Mouse (Mus musculus): ENCODE results near the gene St14.
"Not testable (repeated sequence)": the region's sequence is repeated elsewhere in the genome, so short reads cannot be mapped to it uniquely, and the experiment has no call there.

St14 gene

DNA sequence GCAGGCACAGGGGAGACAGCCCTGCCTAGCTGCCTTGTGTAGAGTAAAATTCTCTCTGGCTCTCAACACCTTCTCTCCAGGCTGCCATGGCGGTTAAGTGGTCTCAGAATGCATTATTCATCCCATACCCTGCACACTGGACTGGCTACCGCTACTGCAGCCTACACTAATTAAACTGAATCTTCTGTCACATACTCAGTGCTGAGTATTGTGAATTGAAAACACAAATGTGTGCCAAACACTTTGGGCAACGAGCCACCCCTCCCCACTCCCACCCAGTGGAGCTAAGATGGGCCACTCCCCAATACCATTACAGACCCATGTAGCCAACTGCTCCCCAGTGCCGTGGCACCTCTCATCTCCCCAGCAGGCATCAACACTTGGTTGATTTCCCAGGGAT lies 44.2 kb downstream of the St14 start:
- DNase-seq (ENCODE audit: extremely low spot score, low read depth, low spot score): no peak

GRCm38 (mm10) chr9:31086754-31087145 lies 44.9 kb downstream of the St14 start:
- DNase-seq (ENCODE audit: extremely low spot score, low read depth, low spot score): no peak

DNA sequence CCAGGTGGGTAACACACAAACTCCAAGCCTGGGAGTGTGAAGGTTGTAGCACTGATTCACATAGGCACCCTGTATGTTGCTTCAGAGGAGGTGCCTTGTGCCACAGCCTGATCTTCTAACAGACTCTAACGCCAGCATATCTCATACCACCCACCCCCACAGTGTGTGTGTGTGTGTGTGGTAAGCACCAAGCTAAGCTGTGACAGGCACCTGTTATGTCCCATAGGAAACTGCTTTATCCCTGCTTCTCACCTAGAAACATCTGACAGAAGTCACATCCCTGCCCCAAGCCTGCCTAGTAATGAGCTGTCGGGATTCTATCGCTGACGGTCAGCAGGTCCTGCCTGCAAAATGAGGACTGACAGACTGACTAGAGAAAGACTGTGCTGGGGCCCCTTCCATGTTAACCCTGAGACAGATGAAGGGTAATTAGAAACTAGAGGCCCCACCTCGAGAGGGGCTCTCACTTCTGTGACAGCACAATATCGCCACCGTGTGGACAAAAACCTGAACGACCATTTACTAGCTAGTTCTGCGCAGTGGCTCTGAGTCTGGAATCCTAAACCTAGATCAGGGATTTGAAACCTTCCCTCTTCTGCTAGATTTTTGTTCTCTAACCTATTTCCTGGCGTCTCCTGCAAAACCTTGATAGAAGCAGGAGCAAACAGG lies 45.4 kb downstream of the St14 start:
- DNase-seq (ENCODE audit: extremely low spot score, low read depth, low spot score): peak; percentile 68

- DNase-seq (ENCODE audit: extremely low spot score, low read depth, low spot score): no peak
Measured at GRCm38 (mm10) chr9:31085556-31085955, 46.1 kb downstream of the St14 start.

- DNase-seq (ENCODE audit: extremely low spot score, low read depth, low spot score): no peak
Measured at GRCm38 (mm10) chr9:31082771-31083170, 48.9 kb downstream of the St14 start.

DNA sequence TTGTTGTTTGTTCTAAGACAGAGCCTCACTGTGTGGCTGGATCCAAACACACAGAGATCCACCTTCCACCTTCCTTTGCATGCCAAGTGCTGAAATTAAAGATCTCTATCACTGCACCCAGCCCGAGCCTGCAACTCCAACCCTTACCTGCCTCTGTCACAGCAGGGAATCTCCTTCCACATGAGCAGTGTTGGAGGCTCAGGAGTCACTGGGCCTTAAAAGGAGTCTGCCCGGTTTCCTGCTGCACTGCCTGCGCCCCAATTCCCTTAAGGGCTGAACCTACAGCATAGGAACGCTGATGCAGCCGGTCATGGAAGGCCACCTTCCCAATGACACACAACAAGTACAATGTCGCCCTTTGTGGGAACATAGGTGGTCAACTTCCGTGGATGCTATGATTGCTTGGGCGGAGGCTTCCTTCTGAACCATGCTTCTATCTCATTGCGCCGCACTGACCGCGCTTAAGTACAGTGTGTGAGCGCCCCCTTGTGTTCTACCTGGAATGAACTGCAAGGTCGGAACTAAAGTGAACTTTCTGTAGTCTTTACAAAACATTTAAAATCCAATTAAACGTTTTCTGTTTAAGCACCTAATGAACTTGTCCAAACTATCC lies 49.5 kb downstream of the St14 start:
- peak; percentile 57 for DNase-seq (ENCODE audit: extremely low spot score, low read depth, low spot score)

- no peak for DNase-seq (ENCODE audit: extremely low spot score, low read depth, low spot score)
Measured at GRCm38 (mm10) chr9:31080726-31081125, 50.9 kb downstream of the St14 start.

GRCm38 (mm10) chr9:31074836-31075235 lies 56.8 kb downstream of the St14 start:
- DNase-seq (ENCODE audit: extremely low spot score, low read depth, low spot score): no peak

DNA sequence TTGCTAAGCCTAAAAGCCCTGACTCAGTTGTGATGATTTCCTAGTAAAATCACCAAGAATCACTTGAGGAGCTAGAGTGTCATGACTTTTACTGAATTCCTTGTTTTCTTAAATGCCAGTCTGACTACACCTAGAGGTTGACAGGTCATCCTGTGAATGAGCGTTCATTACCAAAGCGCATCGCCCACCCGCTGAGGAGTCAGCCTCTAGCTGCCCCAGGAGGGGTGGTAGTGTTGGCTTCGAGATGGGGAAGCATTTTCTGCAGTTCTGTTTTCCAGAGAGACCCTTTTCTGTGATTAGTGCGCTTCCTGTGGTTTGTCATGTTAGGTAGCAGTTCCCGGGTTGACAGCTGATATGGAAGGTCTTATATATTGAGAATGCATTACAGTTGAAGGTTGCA lies 57.9 kb downstream of the St14 start:
- DNase-seq (ENCODE audit: extremely low spot score, low read depth, low spot score): no peak

DNA sequence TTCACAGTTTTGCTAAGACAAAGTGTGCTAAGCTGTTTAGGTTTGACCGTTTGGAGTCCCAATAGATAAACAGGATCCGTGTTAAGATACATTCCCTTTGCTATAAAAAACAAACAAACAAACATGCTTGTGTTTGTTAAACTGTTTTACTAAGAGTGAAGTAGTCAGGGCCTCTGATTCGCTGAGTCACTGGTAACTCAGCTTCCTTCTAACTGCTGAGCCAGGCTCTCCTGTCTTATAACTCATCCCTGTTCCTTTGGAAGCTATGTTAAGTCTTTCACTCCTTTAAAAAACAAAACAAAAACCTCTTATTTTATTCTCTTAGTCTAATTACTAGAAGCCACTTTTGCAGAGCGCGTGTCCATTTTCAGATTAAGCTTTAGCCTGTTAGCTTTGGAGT lies 59.4 kb downstream of the St14 start:
- DNase-seq (ENCODE audit: extremely low spot score, low read depth, low spot score): no peak

DNA sequence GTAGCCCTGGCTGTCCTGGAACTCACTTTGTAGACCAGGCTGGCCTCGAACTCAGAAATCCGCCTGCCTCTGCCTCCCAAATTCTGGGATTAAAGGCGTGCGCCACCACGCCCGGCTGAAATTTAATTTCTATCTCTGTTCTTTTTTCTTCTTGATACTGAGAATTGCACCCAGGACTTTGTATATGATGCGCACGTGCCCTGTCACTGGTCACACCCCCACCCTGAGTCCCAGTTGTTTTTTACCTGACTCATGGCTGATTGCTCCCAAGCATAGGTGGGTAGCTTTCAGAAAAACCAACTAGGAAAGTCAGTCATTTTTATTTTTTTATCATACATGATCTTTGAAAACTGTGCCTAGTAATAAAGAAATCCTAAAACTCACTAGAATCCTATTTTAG lies 60.9 kb downstream of the St14 start:
- no peak for DNase-seq (ENCODE audit: extremely low spot score, low read depth, low spot score)

- DNase-seq (ENCODE audit: extremely low spot score, low read depth, low spot score): no peak
Measured at GRCm38 (mm10) chr9:31058723-31059122, 72.9 kb downstream of the St14 start.

GRCm38 (mm10) chr9:31051509-31051908 lies 80.1 kb downstream of the St14 start:
- not testable (repeated sequence) for DNase-seq (ENCODE audit: extremely low spot score, low read depth, low spot score)

DNA sequence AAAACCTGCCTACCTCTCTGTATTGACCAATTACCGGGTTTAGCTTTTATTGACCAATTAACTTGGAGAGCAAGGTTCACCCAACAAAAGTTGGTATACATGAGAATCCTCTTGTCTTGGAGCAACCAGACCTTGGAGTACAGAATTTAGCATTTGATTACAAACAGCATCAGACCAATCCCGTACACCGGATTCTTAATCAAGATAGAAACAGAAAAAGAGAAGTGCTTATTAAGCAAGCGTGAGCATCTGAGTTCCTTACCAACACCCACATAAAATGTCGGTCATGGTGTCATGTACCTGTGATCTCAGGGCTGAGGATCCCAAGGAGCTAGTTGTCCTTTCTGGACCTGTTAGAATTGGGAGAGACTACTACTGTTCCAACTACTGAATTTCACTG lies 81.4 kb downstream of the St14 start:
- no peak for DNase-seq (ENCODE audit: extremely low spot score, low read depth, low spot score)

Data from hindlimb bud, embryonic 11.5 days (tissue).